Mouse (Mus musculus) kidney, embryonic 14.5 days (tissue): ENCODE measurements around the gene Lrrc32. TPM values are rescaled to one million over a fixed set of nuclear protein-coding genes. Genes with fewer than 3 reads are reported as not detected.

Experiments used
- ATAC-seq: fragments of 200-750 bp; cut with Nextera tagmentation; 2 replicates; pipeline ENCODE4 v1.8.0; 2017; ENCODE audit warnings: moderate number of reproducible peaks, mild to moderate bottlenecking, moderate TSS enrichment, moderate library complexity; ENCODE audit not compliant: low FRiP score, low TSS enrichment
- H3K27ac ChIP-seq: fragments of 300-500 bp; sonication (generic); 2 replicates; pipeline ENCODE4 v1.5.1; 2014; ENCODE audit warnings: low read depth, mild to moderate bottlenecking, low read length, moderate library complexity, mixed read lengths
- H3K27me3 ChIP-seq: fragments of 300-500 bp; sonication (generic); 2 replicates; pipeline ENCODE4 v1.6.1; 2014; ENCODE audit warnings: mild to moderate bottlenecking, low read length; ENCODE audit not compliant: control insufficient read depth, insufficient read depth
- H3K36me3 ChIP-seq: fragments of 300-500 bp; sonication (generic); 2 replicates; pipeline ENCODE4 v1.6.1; 2014; ENCODE audit warnings: low read length, mixed read lengths; ENCODE audit not compliant: control insufficient read depth, insufficient read depth
- H3K4me1 ChIP-seq: fragments of 300-500 bp; sonication (generic); 2 replicates; pipeline ENCODE4 v1.6.1; 2014; ENCODE audit warnings: low read length, mixed read lengths; ENCODE audit not compliant: control insufficient read depth, insufficient read depth
- H3K4me2 ChIP-seq: fragments of 300-500 bp; sonication (generic); replicated peaks from 2 replicates; pipeline ENCODE4 v1.6.1; 2014; ENCODE audit warnings: low read depth, mild to moderate bottlenecking, low read length
- H3K4me3 ChIP-seq: fragments of 300-500 bp; sonication (generic); 2 replicates; pipeline ENCODE4 v1.5.1; 2014; ENCODE audit warnings: mild to moderate bottlenecking, low read length
- H3K9ac ChIP-seq: fragments of 300-500 bp; sonication (generic); 2 replicates; pipeline ENCODE4 v1.6.1; 2014; ENCODE audit warnings: low read depth, mild to moderate bottlenecking, low read length, moderate library complexity
- H3K9me3 ChIP-seq: fragments of 300-500 bp; sonication (generic); 2 replicates; pipeline ENCODE4 v1.6.1; 2016; ENCODE audit warnings: low read length; ENCODE audit not compliant: control insufficient read depth
- WGBS: fragments of 180-500 bp; shearing (Covaris S2); extraction: QIAGEN DNeasy Blood & Tissue Kit; methylation state at CpG from one replicate; pipeline ENCODE4 v1.1.7; 2014; 5-methylcytosine and 5-hydroxymethylcytosine counted together
- polyA plus RNA-seq: library from polyadenylated mRNA; unstranded; fragments of >200 nt; fragmentation: Nextera tagmentation; extraction: Ambion mirVana; gene quantifications from 2 replicates; pipeline ENCODE4 v1.2.1, GENCODE M21; 2014

Gene Lrrc32
- polyA plus RNA-seq, 1 experiment from 2014 or later, result 13.7 TPM

DNA sequence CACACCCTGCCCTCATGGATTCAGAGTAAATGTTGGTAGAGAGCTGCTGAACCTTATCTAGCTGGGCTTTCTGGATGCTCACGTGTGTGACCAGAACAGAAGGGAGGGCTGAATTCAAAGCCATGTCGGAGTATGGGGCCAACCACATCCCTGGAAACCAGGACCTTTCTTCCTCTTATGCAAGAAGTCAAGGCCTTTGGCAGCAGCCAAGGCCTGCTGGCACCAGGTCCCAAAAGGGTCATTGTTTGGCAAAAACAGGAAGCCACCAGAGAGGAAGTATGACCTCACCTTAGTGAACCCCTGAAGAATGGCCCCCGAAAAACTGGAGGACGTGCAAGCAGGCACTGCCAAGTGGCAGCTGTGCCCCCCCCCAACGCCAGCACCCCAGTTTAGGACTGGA is 33.5 kb downstream of the Lrrc32 start:
- 83% methylated on average over 5 of the region's 5 CpGs for WGBS
- Histone ChIP-seq H3K36me3 (no peaks in the 10 kb centered on the region), H3K4me3 (no peak overlapping the region), H3K4me1 (peaks cover 22% of the 10 kb centered on the region), H3K4me2 (no peak overlapping the region), H3K27ac (no peak overlapping the region), H3K27me3 (no peaks in the 10 kb centered on the region), H3K9ac (no peak overlapping the region), H3K9me3 (no peaks in the 10 kb centered on the region)
- no peak for ATAC-seq

GRCm38 (mm10) chr7:98523070-98523812 is 34.2 kb downstream of the Lrrc32 start:
- Histone ChIP-seq H3K27me3 (no peaks in the 10 kb centered on the region), H3K9ac (no peak overlapping the region), H3K4me2 (no peak overlapping the region), H3K36me3 (no peaks in the 10 kb centered on the region), H3K9me3 (no peaks in the 10 kb centered on the region), H3K4me1 (peaks cover 22% of the 10 kb centered on the region), H3K27ac (peak overlapping the region; percentile 74; the same call in 1 of the 2 replicates), H3K4me3 (no peak overlapping the region)
- peak; percentile 13; the same call in 1 of the 2 replicates for ATAC-seq
- WGBS, result 76% methylated on average over 8 of the region's 8 CpGs

- Histone ChIP-seq H3K4me2 (no peak overlapping the region), H3K9ac (no peak overlapping the region), H3K4me1 (peaks cover 22% of the 10 kb centered on the region), H3K27me3 (no peaks in the 10 kb centered on the region), H3K4me3 (no peak overlapping the region), H3K9me3 (no peaks in the 10 kb centered on the region), H3K27ac (peak overlapping the region; percentile 74; the same call in 1 of the 2 replicates), H3K36me3 (no peaks in the 10 kb centered on the region)
- 8% methylated on average over 7 of the region's 7 CpGs for WGBS
- peak; percentile 74 for ATAC-seq
Measured at GRCm38 (mm10) chr7:98523813-98524361, 34.8 kb downstream of the Lrrc32 start.

GRCm38 (mm10) chr7:98524401-98524800 is 35.3 kb downstream of the Lrrc32 start:
- Histone ChIP-seq H3K4me1 (peaks cover 22% of the 10 kb centered on the region), H3K9me3 (no peaks in the 10 kb centered on the region), H3K27me3 (no peaks in the 10 kb centered on the region), H3K4me3 (no peak overlapping the region), H3K36me3 (no peaks in the 10 kb centered on the region), H3K4me2 (no peak overlapping the region), H3K9ac (no peak overlapping the region), H3K27ac (peak overlapping the region; percentile 33; the same call in 1 of the 2 replicates)
- no peak for ATAC-seq
- WGBS, result 34% methylated on average over 6 of the region's 6 CpGs

GRCm38 (mm10) chr7:98524869-98525699 is 36.0 kb downstream of the Lrrc32 start:
- Histone ChIP-seq H3K27ac (peak overlapping the region; percentile 33), H3K9me3 (no peaks in the 10 kb centered on the region), H3K4me3 (no peak overlapping the region), H3K9ac (no peak overlapping the region), H3K4me1 (peaks cover 22% of the 10 kb centered on the region), H3K4me2 (no peak overlapping the region), H3K27me3 (no peaks in the 10 kb centered on the region), H3K36me3 (no peaks in the 10 kb centered on the region)
- 72% methylated on average over 6 of the region's 6 CpGs for whole genome bisulfite sequencing
- no peak for ATAC-seq

DNA sequence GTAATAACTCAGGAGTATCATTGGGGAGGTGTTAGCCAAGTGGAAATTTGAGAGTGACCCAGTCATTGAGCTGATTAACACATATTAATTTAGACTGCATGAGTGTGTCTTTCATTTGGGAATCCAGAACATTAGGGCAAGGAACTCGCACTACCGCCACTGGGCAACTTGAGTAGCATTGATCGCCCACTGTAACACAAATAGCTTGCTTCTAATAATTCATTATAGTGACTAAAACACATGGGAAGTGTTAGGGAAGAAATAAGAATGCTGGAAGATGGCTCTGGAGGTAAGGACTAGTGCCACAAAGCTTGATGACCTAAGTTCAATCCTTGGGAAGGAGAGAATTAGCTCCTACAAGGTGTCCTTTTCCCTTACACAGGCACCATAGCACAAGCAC is 38.0 kb downstream of the Lrrc32 start:
- 93% methylated on average over 3 of the region's 3 CpGs for WGBS
- Histone ChIP-seq H3K27ac (no peak overlapping the region), H3K9me3 (no peaks in the 10 kb centered on the region), H3K4me3 (no peak overlapping the region), H3K36me3 (no peaks in the 10 kb centered on the region), H3K9ac (no peak overlapping the region), H3K27me3 (no peaks in the 10 kb centered on the region), H3K4me2 (no peak overlapping the region), H3K4me1 (peaks cover 22% of the 10 kb centered on the region)
- ATAC-seq, result no peak

GRCm38 (mm10) chr7:98531612-98532011 is 42.5 kb downstream of the Lrrc32 start:
- ATAC-seq, result no peak
- Histone ChIP-seq H3K27me3 (no peaks in the 10 kb centered on the region), H3K9me3 (no peaks in the 10 kb centered on the region), H3K4me1 (no peaks in the 10 kb centered on the region), H3K27ac (no peak overlapping the region), H3K4me3 (no peak overlapping the region), H3K9ac (no peak overlapping the region), H3K4me2 (no peak overlapping the region), H3K36me3 (no peaks in the 10 kb centered on the region)
- WGBS, result 70% methylated on average over 7 of the region's 7 CpGs

GRCm38 (mm10) chr7:98532981-98533380 is 43.9 kb downstream of the Lrrc32 start:
- peaks cover 3% of the 10 kb centered on the region for H3K4me1 ChIP-seq
- ATAC-seq, result no peak
- 93% methylated on average over 4 of the region's 4 CpGs for WGBS
- no peaks in the 10 kb centered on the region for H3K27me3 ChIP-seq
- H3K9me3 ChIP-seq, result no peaks in the 10 kb centered on the region
- H3K27ac ChIP-seq, result no peak overlapping the region
- no peak overlapping the region for H3K4me2 ChIP-seq
- H3K4me3 ChIP-seq, result no peak overlapping the region
- H3K9ac ChIP-seq, result no peak overlapping the region
- H3K36me3 ChIP-seq, result no peaks in the 10 kb centered on the region

- H3K4me1 ChIP-seq, result peaks cover 6% of the 10 kb centered on the region
- no peaks in the 10 kb centered on the region for H3K36me3 ChIP-seq
- no peak for ATAC-seq
- 91% methylated on average over 13 of the region's 13 CpGs for WGBS
- no peak overlapping the region for H3K27ac ChIP-seq
- H3K4me2 ChIP-seq, result no peak overlapping the region
- H3K9ac ChIP-seq, result no peak overlapping the region
- no peak overlapping the region for H3K4me3 ChIP-seq
- H3K27me3 ChIP-seq, result no peaks in the 10 kb centered on the region
- no peaks in the 10 kb centered on the region for H3K9me3 ChIP-seq
Measured at GRCm38 (mm10) chr7:98534432-98534855, 45.4 kb downstream of the Lrrc32 start.
